Mouse (Mus musculus) intestine, embryonic 14.5 days (tissue): ENCODE measurements at regions not wholly inside any gene's neighbourhood (a gene's known extent, or its start where the extent isn't known, plus 50 kb on each side); places are given as distances from the start of the nearest gene placed in this dataset.
A peak's percentile ranks its signal among the peaks of the same experiment; 100 is the strongest.

ENCODE experiments used
- ATAC-seq: fragments of 200-750 bp; cut with Nextera tagmentation; replicated peaks from 2 replicates; pipeline ENCODE4 v1.8.0; 2017; ENCODE audit warnings: low read depth, moderate number of reproducible peaks, moderate TSS enrichment, moderate library complexity; ENCODE audit not compliant: low FRiP score, low TSS enrichment
- DNase-seq: peaks from one replicate; pipeline ENCODE4 v3.0.0-alpha.2; 2018; ENCODE audit warnings: low spot score
- H3K27ac ChIP-seq: fragments of 300-500 bp; sonication (generic); 2 replicates; pipeline ENCODE4 v1.5.1; 2014; ENCODE audit warnings: low read depth, mild to moderate bottlenecking, control low read depth
- H3K27me3 ChIP-seq: fragments of 300-500 bp; sonication (generic); replicated peaks from 2 replicates; pipeline ENCODE4 v1.6.1; 2014; ENCODE audit warnings: low read length, control low read depth; ENCODE audit not compliant: control insufficient read depth, insufficient read depth
- H3K36me3 ChIP-seq: fragments of 300-500 bp; sonication (generic); 2 replicates; pipeline ENCODE4 v1.6.1; 2014; ENCODE audit warnings: low read length, control low read depth; ENCODE audit not compliant: control insufficient read depth, insufficient read depth
- H3K4me1 ChIP-seq: fragments of 300-500 bp; sonication (generic); replicated peaks from 2 replicates; pipeline ENCODE4 v1.6.1; 2014; ENCODE audit warnings: low read length, control low read depth, mixed read lengths; ENCODE audit not compliant: control insufficient read depth, insufficient read depth
- H3K4me2 ChIP-seq: fragments of 300-500 bp; sonication (generic); 2 replicates; pipeline ENCODE4 v1.6.1; 2014; ENCODE audit warnings: low read length
- H3K4me3 ChIP-seq: fragments of 300-500 bp; sonication (generic); 2 replicates; pipeline ENCODE4 v1.5.1; 2014; ENCODE audit warnings: low read depth, low read length, control low read depth, mixed read lengths
- H3K9ac ChIP-seq: fragments of 300-500 bp; sonication (generic); 2 replicates; pipeline ENCODE4 v1.6.1; 2014; ENCODE audit warnings: mild to moderate bottlenecking, low read length
- H3K9me3 ChIP-seq: fragments of 300-500 bp; sonication (generic); 2 replicates; pipeline ENCODE4 v1.6.1; 2016; ENCODE audit warnings: low read length, control low read depth; ENCODE audit not compliant: control insufficient read depth
- WGBS: fragments of 180-500 bp; shearing (Covaris S2); extraction: QIAGEN DNeasy Blood & Tissue Kit; methylation state at CpG from one replicate; pipeline ENCODE4 v1.1.7; 2014; 5-methylcytosine and 5-hydroxymethylcytosine counted together

GRCm38 (mm10) chr1:183639332-183639731 is 221.3 kb downstream of the Hhipl2 start:
- no peak overlapping the region for H3K9ac ChIP-seq
- no peaks in the 10 kb centered on the region for H3K9me3 ChIP-seq
- no peak overlapping the region for H3K4me2 ChIP-seq
- no peaks in the 10 kb centered on the region for H3K27me3 ChIP-seq
- DNase-seq (no peak), ATAC-seq (no peak)
- H3K36me3 ChIP-seq = no peaks in the 10 kb centered on the region
- H3K4me1 ChIP-seq = no peaks in the 10 kb centered on the region; the same call in 1 of the 2 replicates
- 31% methylated on average over 7 of the region's 7 CpGs for WGBS
- H3K4me3 ChIP-seq = no peak overlapping the region
- no peak overlapping the region for H3K27ac ChIP-seq

- no peak overlapping the region for H3K27ac ChIP-seq
- no peak overlapping the region for H3K4me3 ChIP-seq
- no peaks in the 10 kb centered on the region for H3K9me3 ChIP-seq
- H3K27me3 ChIP-seq = no peaks in the 10 kb centered on the region
- no peak overlapping the region for H3K4me2 ChIP-seq
- no peak overlapping the region for H3K9ac ChIP-seq
- ATAC-seq (no peak), DNase-seq (no peak)
- WGBS = 74% methylated on average over 8 of the region's 8 CpGs
- H3K4me1 ChIP-seq = no peaks in the 10 kb centered on the region; the same call in 1 of the 2 replicates
- no peaks in the 10 kb centered on the region for H3K36me3 ChIP-seq
Measured at GRCm38 (mm10) chr1:183640568-183640967, 222.6 kb downstream of the Hhipl2 start.

- DNase-seq (no peak), ATAC-seq (no peak)
- no peaks in the 10 kb centered on the region; the same call in 1 of the 2 replicates for H3K4me1 ChIP-seq
- H3K9me3 ChIP-seq = no peaks in the 10 kb centered on the region
- 29% methylated on average over 2 of the region's 2 CpGs for WGBS
- H3K9ac ChIP-seq = no peak overlapping the region
- H3K27ac ChIP-seq = no peak overlapping the region
- H3K4me3 ChIP-seq = no peak overlapping the region
- no peak overlapping the region for H3K4me2 ChIP-seq
- no peaks in the 10 kb centered on the region for H3K36me3 ChIP-seq
- no peaks in the 10 kb centered on the region for H3K27me3 ChIP-seq
Measured at GRCm38 (mm10) chr1:183644001-183644400, 226.0 kb downstream of the Hhipl2 start.

- Histone ChIP-seq H3K4me1 (no peaks in the 10 kb centered on the region), H3K27me3 (no peaks in the 10 kb centered on the region), H3K9me3 (no peaks in the 10 kb centered on the region), H3K4me2 (no peak overlapping the region), H3K36me3 (no peaks in the 10 kb centered on the region), H3K4me3 (no peak overlapping the region), H3K9ac (no peak overlapping the region), H3K27ac (no peak overlapping the region)
- 52% methylated on average over 6 of the region's 6 CpGs for WGBS
- no peak for ATAC-seq
- DNase-seq = no peak
Measured at GRCm38 (mm10) chr1:183653878-183654277, 235.9 kb downstream of the Hhipl2 start.

GRCm38 (mm10) chr1:183657043-183657442 is 239.0 kb downstream of the Hhipl2 start:
- H3K4me2 ChIP-seq = no peak overlapping the region
- DNase-seq (peak; percentile 76), ATAC-seq (no peak)
- H3K4me3 ChIP-seq = no peak overlapping the region
- no peak overlapping the region for H3K27ac ChIP-seq
- WGBS = 54% methylated on average over 5 of the region's 5 CpGs
- H3K36me3 ChIP-seq = no peaks in the 10 kb centered on the region
- no peaks in the 10 kb centered on the region for H3K4me1 ChIP-seq
- H3K27me3 ChIP-seq = no peaks in the 10 kb centered on the region
- H3K9me3 ChIP-seq = no peaks in the 10 kb centered on the region
- no peak overlapping the region for H3K9ac ChIP-seq

GRCm38 (mm10) chr1:183660541-183660940 is 242.5 kb downstream of the Hhipl2 start:
- no peak overlapping the region for H3K4me3 ChIP-seq
- no peak overlapping the region for H3K4me2 ChIP-seq
- ATAC-seq (no peak), DNase-seq (no peak)
- 73% methylated on average over 2 of the region's 2 CpGs for WGBS
- no peak overlapping the region for H3K9ac ChIP-seq
- H3K27ac ChIP-seq = no peak overlapping the region
- H3K9me3 ChIP-seq = no peaks in the 10 kb centered on the region
- H3K27me3 ChIP-seq = no peaks in the 10 kb centered on the region
- no peaks in the 10 kb centered on the region for H3K36me3 ChIP-seq
- no peaks in the 10 kb centered on the region for H3K4me1 ChIP-seq

GRCm38 (mm10) chr1:183662369-183663043 is 244.5 kb downstream of the Hhipl2 start:
- no peaks in the 10 kb centered on the region for H3K27me3 ChIP-seq
- H3K27ac ChIP-seq = no peak overlapping the region
- 69% methylated on average over 15 of the region's 15 CpGs for WGBS
- no peak overlapping the region for H3K9ac ChIP-seq
- 0 out of 2 replicates have a peak, but pooled peaks cover 3% of the 10 kb centered on the region for H3K9me3 ChIP-seq
- no peaks in the 10 kb centered on the region for H3K4me1 ChIP-seq
- DNase-seq (no peak), ATAC-seq (no peak)
- H3K36me3 ChIP-seq = no peaks in the 10 kb centered on the region
- H3K4me2 ChIP-seq = no peak overlapping the region
- no peak overlapping the region for H3K4me3 ChIP-seq

- Histone ChIP-seq H3K4me3 (no peak overlapping the region), H3K27ac (no peak overlapping the region), H3K27me3 (no peaks in the 10 kb centered on the region), H3K36me3 (no peaks in the 10 kb centered on the region), H3K4me2 (no peak overlapping the region), H3K4me1 (no peaks in the 10 kb centered on the region), H3K9me3 (0 out of 2 replicates have a peak, but pooled peaks cover 3% of the 10 kb centered on the region), H3K9ac (no peak overlapping the region)
- WGBS = 81% methylated on average over 8 of the region's 8 CpGs
- DNase-seq (no peak), ATAC-seq (no peak)
Measured at GRCm38 (mm10) chr1:183669271-183669670, 251.3 kb downstream of the Hhipl2 start.

GRCm38 (mm10) chr1:183669674-183670073 is 251.7 kb downstream of the Hhipl2 start:
- ATAC-seq (no peak), DNase-seq (no peak)
- Histone ChIP-seq H3K4me2 (no peak overlapping the region), H3K27ac (no peak overlapping the region), H3K4me1 (no peaks in the 10 kb centered on the region), H3K27me3 (no peaks in the 10 kb centered on the region), H3K9me3 (0 out of 2 replicates have a peak, but pooled peaks cover 3% of the 10 kb centered on the region), H3K9ac (no peak overlapping the region), H3K4me3 (no peak overlapping the region), H3K36me3 (no peaks in the 10 kb centered on the region)
- WGBS = 53% methylated on average over 11 of the region's 11 CpGs
